Mouse (Mus musculus) adrenal gland, postnatal 14 days (tissue): ENCODE measurements around the gene Aff1. TPM values are rescaled to one million over a fixed set of nuclear protein-coding genes. Genes with fewer than 3 reads are reported as not detected.

ENCODE experiments used
- DNase-seq: peaks from one replicate; pipeline ENCODE4 v3.0.0; 2021; ENCODE audit warnings: mixed read lengths
- total RNA-seq: library from RNA; stranded (reverse); gene quantifications from 2 replicates; pipeline ENCODE4 v1.2.3, GENCODE M21; 2021

Aff1 gene
- total RNA-seq, 1 experiment from 2014 or later = 37.3 TPM

GRCm38 (mm10) chr5:103726281-103726938, 34.2 kb downstream of the Aff1 start:
- no peak for DNase-seq

- DNase-seq = no peak
These were observed 35.7 kb downstream of the Aff1 start for GRCm38 (mm10) chr5:103727777-103728395.

GRCm38 (mm10) chr5:103729225-103729624, 37.1 kb downstream of the Aff1 start:
- DNase-seq = no peak

- no peak for DNase-seq
These were observed 38.0 kb downstream of the Aff1 start for GRCm38 (mm10) chr5:103730142-103730541.

- DNase-seq = no peak
These were observed 38.6 kb downstream of the Aff1 start for GRCm38 (mm10) chr5:103730727-103731126.

GRCm38 (mm10) chr5:103732581-103732980, 40.4 kb downstream of the Aff1 start:
- no peak for DNase-seq

- DNase-seq = no peak
These were observed 43.4 kb downstream of the Aff1 start for GRCm38 (mm10) chr5:103735411-103736112.

- DNase-seq = no peak
These were observed 44.5 kb downstream of the Aff1 start for GRCm38 (mm10) chr5:103736553-103737207.

GRCm38 (mm10) chr5:103737208-103738066, 45.3 kb downstream of the Aff1 start:
- peak; percentile 81 for DNase-seq

- DNase-seq = no peak
These were observed 46.3 kb downstream of the Aff1 start for GRCm38 (mm10) chr5:103738509-103738908.

- DNase-seq = no peak
These were observed 47.0 kb downstream of the Aff1 start for GRCm38 (mm10) chr5:103739163-103739562.

GRCm38 (mm10) chr5:103740093-103740902, 48.1 kb downstream of the Aff1 start:
- DNase-seq = peak; percentile 27

GRCm38 (mm10) chr5:103740903-103741246, 48.7 kb downstream of the Aff1 start:
- DNase-seq = no peak

- DNase-seq = no peak
These were observed 49.3 kb downstream of the Aff1 start for GRCm38 (mm10) chr5:103741443-103741842.

GRCm38 (mm10) chr5:103741992-103742391, 49.8 kb downstream of the Aff1 start:
- DNase-seq = no peak

- no peak for DNase-seq
These were observed 52.4 kb downstream of the Aff1 start for GRCm38 (mm10) chr5:103744531-103744930.

- no peak for DNase-seq
These were observed 53.5 kb downstream of the Aff1 start for GRCm38 (mm10) chr5:103745635-103746034.

- no peak for DNase-seq
These were observed 54.4 kb downstream of the Aff1 start for GRCm38 (mm10) chr5:103746561-103747085.

- DNase-seq = no peak
These were observed 54.9 kb downstream of the Aff1 start for GRCm38 (mm10) chr5:103747098-103747497.

- DNase-seq = no peak
These were observed 56.2 kb downstream of the Aff1 start for GRCm38 (mm10) chr5:103748343-103748742.
